Mouse (Mus musculus) cerebral cortex, adult 2 months (tissue): ENCODE data around the gene Esp23.

Experiments used
- WGBS: fragments of 180-500 bp; shearing (Covaris S2); methylation state at CpG from one replicate; pipeline ENCODE4 v1.1.7; 2018; 5-methylcytosine and 5-hydroxymethylcytosine counted together

Esp23 gene

GRCm38 (mm10) chr17:39076937-39077336 is at the start of gene Esp23:
TSS of gene Esp23 (minus strand) at chr17:39077037.
- WGBS, result 31% methylated on average over 1 of the region's 1 CpGs

- WGBS, result 73% methylated on average over 11 of the region's 11 CpGs
Observed at GRCm38 (mm10) chr17:39107126-39107525, 30.3 kb upstream of the Esp23 start.

GRCm38 (mm10) chr17:39095034-39095433 is 18.2 kb upstream of the Esp23 start, which contains the start of gene Esp22:
TSS of gene Esp22 (plus strand) at chr17:39095334.
- 98% methylated on average over 1 of the region's 1 CpGs for WGBS

GRCm38 (mm10) chr17:39043241-39043640 is 33.6 kb downstream of the Esp23 start, which contains the start of gene Gm21903:
TSS of gene Gm21903 (minus strand) at chr17:39043341.

GRCm38 (mm10) chr17:39036395-39036794 is 40.4 kb downstream of the Esp23 start, which contains the start of gene Esp24:
TSS of gene Esp24 (plus strand) at chr17:39036695.
- 87% methylated on average over 3 of the region's 3 CpGs for WGBS
